Mouse (Mus musculus) intestine, postnatal 0 days (tissue): Measurements from ENCODE around the gene Plekhh3. TPM values are rescaled to one million over a fixed set of nuclear protein-coding genes. Genes with fewer than 3 reads are reported as not detected.

ENCODE experiments used
- ATAC-seq: fragments of 200-750 bp; cut with Nextera tagmentation; 2 replicates; pipeline ENCODE4 v1.8.0; 2017; ENCODE audit warnings: mild to moderate bottlenecking, moderate TSS enrichment, moderate library complexity
- H3K27ac ChIP-seq: fragments of 300-500 bp; sonication (generic); 2 replicates; pipeline ENCODE4 v1.5.1; 2014; ENCODE audit warnings: mild to moderate bottlenecking, low read depth, low read length, moderate library complexity
- H3K27me3 ChIP-seq: fragments of 300-500 bp; sonication (generic); replicated peaks from 2 replicates; pipeline ENCODE4 v1.6.1; 2014; ENCODE audit warnings: low read length, mixed read lengths; ENCODE audit not compliant: control insufficient read depth, insufficient read depth
- H3K36me3 ChIP-seq: fragments of 300-500 bp; sonication (generic); 2 replicates; pipeline ENCODE4 v1.6.1; 2014; ENCODE audit warnings: mild to moderate bottlenecking, moderate library complexity; ENCODE audit not compliant: control insufficient read depth, insufficient read depth
- H3K4me1 ChIP-seq: fragments of 300-500 bp; sonication (generic); replicated peaks from 2 replicates; pipeline ENCODE4 v1.6.1; 2014; ENCODE audit warnings: antibody characterized with exemption, low read length, mixed read lengths; ENCODE audit not compliant: control insufficient read depth, insufficient read depth
- H3K4me2 ChIP-seq: fragments of 300-500 bp; sonication (generic); replicated peaks from 2 replicates; pipeline ENCODE4 v1.6.1; 2014; ENCODE audit warnings: low read depth, mild to moderate bottlenecking, moderate library complexity
- H3K4me3 ChIP-seq: fragments of 300-500 bp; sonication (generic); 2 replicates; pipeline ENCODE4 v1.5.1; 2014; ENCODE audit warnings: low read depth, low read length
- H3K9ac ChIP-seq: fragments of 300-500 bp; sonication (generic); 2 replicates; pipeline ENCODE4 v1.6.1; 2014; ENCODE audit warnings: mild to moderate bottlenecking, low read depth, low read length
- H3K9me3 ChIP-seq: fragments of 300-500 bp; sonication (generic); 2 replicates; pipeline ENCODE4 v1.6.1; 2016; ENCODE audit warnings: mixed run types; ENCODE audit not compliant: control insufficient read depth
- CTCF ChIP-seq: sonication (generic); IDR thresholded peaks from 2 replicates; pipeline ENCODE4 v1.5.1; 2016; ENCODE audit warnings: low read depth, mild to moderate bottlenecking, control low read depth, antibody characterized with exemption, moderate library complexity
- WGBS: fragments of 180-500 bp; shearing (Covaris S2); extraction: QIAGEN DNeasy Blood & Tissue Kit; methylation state at CpG from one replicate; pipeline ENCODE4 v1.1.7; 2014; 5-methylcytosine and 5-hydroxymethylcytosine counted together
- microRNA-seq: library from miRNA; unstranded; fragments of <30 nt; microRNA quantifications from one replicate; pipeline ENCODE4, GENCODE M21; 2016
- polyA plus RNA-seq: library from polyadenylated mRNA; unstranded; fragments of >200 nt; fragmentation: Nextera tagmentation; extraction: Ambion mirVana; gene quantifications from 2 replicates; pipeline ENCODE4 v1.2.1, GENCODE M21; 2015

The Plekhh3 gene
- polyA plus RNA-seq, 1 experiment from 2014 or later, result 7.8 TPM

- Histone ChIP-seq H3K4me1 (peaks cover 13% of the 10 kb centered on the region), H3K27me3 (no peaks in the 10 kb centered on the region), H3K36me3 (peaks cover 11% of the 10 kb centered on the region; the same call in 1 of the 2 replicates), H3K4me2 (peak within 1 kb of the TSS; percentile 68), H3K27ac (peak within 1 kb of the TSS; percentile 86), H3K4me3 (peak within 1 kb of the TSS; percentile 87), H3K9ac (peak within 1 kb of the TSS; percentile 87), H3K9me3 (no peaks in the 10 kb centered on the region)
- WGBS, result under 1% methylated on average over 61 of the region's 61 CpGs
- peak; percentile 96 for ATAC-seq
- TF ChIP-seq CTCF, result no peak
Measured at GRCm38 (mm10) chr11:101119761-101120544, 51.2 kb downstream of the Plekhh3 start, which contains the start of the genes Retreg3 and Tubg1. Retreg3 (minus strand) TSS chr11:101119893. Tubg1 (plus strand) TSS chr11:101119938.

GRCm38 (mm10) chr11:101119131-101119760, 51.9 kb downstream of the Plekhh3 start:
- H3K36me3 ChIP-seq, result peaks cover 11% of the 10 kb centered on the region; the same call in 1 of the 2 replicates
- H3K4me3 ChIP-seq, result peak overlapping the region; percentile 87
- H3K4me2 ChIP-seq, result peak overlapping the region; percentile 68
- peak overlapping the region; percentile 87 for H3K9ac ChIP-seq
- under 1% methylated on average over 38 of the region's 39 CpGs for whole genome bisulfite sequencing
- H3K27me3 ChIP-seq, result no peaks in the 10 kb centered on the region
- TF ChIP-seq CTCF, result peak; percentile 59
- H3K27ac ChIP-seq, result peak overlapping the region; percentile 86
- H3K9me3 ChIP-seq, result no peaks in the 10 kb centered on the region
- peak; percentile 80 for ATAC-seq
- H3K4me1 ChIP-seq, result peaks cover 13% of the 10 kb centered on the region

GRCm38 (mm10) chr11:101118105-101118504, 53.0 kb downstream of the Plekhh3 start:
- Histone ChIP-seq H3K4me1 (peaks cover 13% of the 10 kb centered on the region), H3K36me3 (peaks cover 2% of the 10 kb centered on the region; the same call in 1 of the 2 replicates), H3K4me2 (peak overlapping the region; percentile 68), H3K9me3 (no peaks in the 10 kb centered on the region), H3K9ac (peak overlapping the region; percentile 87; the same call in 1 of the 2 replicates), H3K4me3 (peak overlapping the region; percentile 87), H3K27me3 (no peaks in the 10 kb centered on the region), H3K27ac (no peak overlapping the region)
- 15% methylated on average over 4 of the region's 4 CpGs for WGBS
- TF ChIP-seq CTCF, result no peak
- ATAC-seq, result no peak

- H3K36me3 ChIP-seq, result no peaks in the 10 kb centered on the region
- H3K9ac ChIP-seq, result no peak overlapping the region
- TF ChIP-seq CTCF, result no peak
- H3K27ac ChIP-seq, result no peak overlapping the region
- H3K4me3 ChIP-seq, result no peak overlapping the region
- H3K4me1 ChIP-seq, result peaks cover 13% of the 10 kb centered on the region
- no peaks in the 10 kb centered on the region for H3K9me3 ChIP-seq
- ATAC-seq, result no peak
- no peaks in the 10 kb centered on the region for H3K27me3 ChIP-seq
- H3K4me2 ChIP-seq, result peak overlapping the region; percentile 40; the same call in 1 of the 2 replicates
- 39% methylated on average over 2 of the region's 2 CpGs for WGBS
Measured at GRCm38 (mm10) chr11:101115564-101115963, 55.6 kb downstream of the Plekhh3 start.

Small RNAs within 50 kb of the gene (microRNA-seq; reads per million reads assigned to microRNA genes)
- not detected for gene Gm27626

Other genes with a start within 250 kb of the Plekhh3 start
- 61.2 and 68.6 TPM in 2 replicates for gene Stat3, start 231.8 kb downstream of the Plekhh3 start, polyA plus RNA-seq
- 191 and 207 TPM in 2 replicates for gene Cavin1, start 200.5 kb downstream of the Plekhh3 start, polyA plus RNA-seq
- gene Atp6v0a1, start 161.9 kb downstream of the Plekhh3 start, polyA plus RNA-seq, result 62.1 and 67.2 TPM in 2 replicates
- 25.6 and 25.8 TPM in 2 replicates for gene Naglu, start 101.3 kb downstream of the Plekhh3 start, polyA plus RNA-seq
- 0.08 TPM in 1 of 2 replicates, not detected in the other for gene Hsd17b1, start 92.9 kb downstream of the Plekhh3 start, polyA plus RNA-seq
- 28.0 TPM in 2 replicates for gene Coasy, start 88.8 kb downstream of the Plekhh3 start, polyA plus RNA-seq
- 93.3 and 96.4 TPM in 2 replicates for gene Mlx, start 84.1 kb downstream of the Plekhh3 start, polyA plus RNA-seq
- gene Psmc3ip, start 75.9 kb downstream of the Plekhh3 start, polyA plus RNA-seq, result 9.1 and 10.5 TPM in 2 replicates
- 10.3 and 12.3 TPM in 2 replicates for gene Retreg3, start 51.5 kb downstream of the Plekhh3 start, polyA plus RNA-seq
- 20.0 and 20.6 TPM in 2 replicates for gene Tubg1, start 51.4 kb downstream of the Plekhh3 start, polyA plus RNA-seq
- 2.5 and 2.8 TPM in 2 replicates for gene Tubg2, start 15.4 kb downstream of the Plekhh3 start, polyA plus RNA-seq
- gene Cntnap1, start 828 bp downstream of the Plekhh3 start, polyA plus RNA-seq, result 5.2 and 6.0 TPM in 2 replicates
- 0.13 and 0.22 TPM in 2 replicates for gene Ccr10, start 4.1 kb upstream of the Plekhh3 start, polyA plus RNA-seq
- gene Ezh1, start 55.1 kb upstream of the Plekhh3 start, polyA plus RNA-seq, result 9.8 and 10.8 TPM in 2 replicates
- gene Ramp2, start 74.7 kb upstream of the Plekhh3 start, polyA plus RNA-seq, result 67.7 and 74.7 TPM in 2 replicates
- 148 and 157 TPM in 2 replicates for gene Vps25, start 82.4 kb upstream of the Plekhh3 start, polyA plus RNA-seq
- 4.6 and 4.7 TPM in 2 replicates for gene Wnk4, start 89.2 kb upstream of the Plekhh3 start, polyA plus RNA-seq
- gene Cntd1, start 107.7 kb upstream of the Plekhh3 start, polyA plus RNA-seq, result 0.26 and 0.47 TPM in 2 replicates
- 255 and 276 TPM in 2 replicates for gene Coa3, start 107.8 kb upstream of the Plekhh3 start, polyA plus RNA-seq
- 117 and 124 TPM in 2 replicates for gene Becn1, start 130.9 kb upstream of the Plekhh3 start, polyA plus RNA-seq
- gene Psme3, start 144.9 kb upstream of the Plekhh3 start, polyA plus RNA-seq, result 59.5 and 60.2 TPM in 2 replicates
- 0.34 and 0.41 TPM in 2 replicates for gene Aoc2, start 153.7 kb upstream of the Plekhh3 start, polyA plus RNA-seq
- gene Aoc3, start 159.3 kb upstream of the Plekhh3 start, polyA plus RNA-seq, result 3.7 and 4.4 TPM in 2 replicates
- 54.3 and 63.3 TPM in 2 replicates for gene G6pc, start 196.2 kb upstream of the Plekhh3 start, polyA plus RNA-seq
- gene Aarsd1, start 246.3 kb upstream of the Plekhh3 start, polyA plus RNA-seq, result 27.0 and 28.9 TPM in 2 replicates